Mouse (Mus musculus): ENCODE data around the gene Fam83f.
"Not testable (repeated sequence)": the region's sequence is repeated elsewhere in the genome, so short reads cannot be mapped to it uniquely, and the experiment has no call there.

Gene Fam83f

GRCm38 (mm10) chr15:80732266-80733030, 60.8 kb downstream of the Fam83f start:
- Histone ChIP-seq H3K4me1 (replicated peaks; ENCODE audit: low read depth, low read length) (peaks cover 53% of the 10 kb centered on the region), H3K36me3 (ENCODE audit: insufficient read depth, low read length) (no peaks in the 10 kb centered on the region), H3K4me3 (replicated peaks; ENCODE audit: low read length) (no peak overlapping the region), H3K27me3 (ENCODE audit: insufficient read depth, low read length) (no peaks in the 10 kb centered on the region), H3K9me3 (ENCODE audit: low read length) (no peaks in the 10 kb centered on the region)
- TF ChIP-seq POU5F1 (IDR thresholded peaks at IDR 0.05; ENCODE audit: borderline replicate concordance, low read length) (no peak), CTCF (conservative IDR thresholded peaks at IDR 0.05; ENCODE audit: low read length) (no peak), NANOG (IDR thresholded peaks at IDR 0.05; ENCODE audit: borderline replicate concordance, low read length) (no peak)

- Histone ChIP-seq H3K4me1 (replicated peaks; ENCODE audit: low read depth, low read length) (peaks cover 32% of the 10 kb centered on the region), H3K9me3 (ENCODE audit: low read length) (no peaks in the 10 kb centered on the region), H3K36me3 (ENCODE audit: insufficient read depth, low read length) (no peaks in the 10 kb centered on the region), H3K4me3 (replicated peaks; ENCODE audit: low read length) (no peak overlapping the region), H3K27me3 (ENCODE audit: insufficient read depth, low read length) (no peaks in the 10 kb centered on the region)
- TF ChIP-seq CTCF (conservative IDR thresholded peaks at IDR 0.05; ENCODE audit: low read length) (no peak), POU5F1 (IDR thresholded peaks at IDR 0.05; ENCODE audit: borderline replicate concordance, low read length) (no peak), NANOG (IDR thresholded peaks at IDR 0.05; ENCODE audit: borderline replicate concordance, low read length) (no peak)
Measured at GRCm38 (mm10) chr15:80735300-80735699, 63.7 kb downstream of the Fam83f start.

- H3K9me3 ChIP-seq (ENCODE audit: low read length); H3K27me3 ChIP-seq (ENCODE audit: insufficient read depth, low read length); H3K4me3 ChIP-seq (replicated peaks; ENCODE audit: low read length); H3K36me3 ChIP-seq (ENCODE audit: insufficient read depth, low read length): not testable (repeated sequence)
- H3K4me1 ChIP-seq (replicated peaks; ENCODE audit: low read depth, low read length), result peaks cover 28% of the 10 kb centered on the region
Measured at GRCm38 (mm10) chr15:80735708-80736107, 64.1 kb downstream of the Fam83f start.

GRCm38 (mm10) chr15:80736553-80736952, 64.9 kb downstream of the Fam83f start:
- H3K9me3 ChIP-seq (ENCODE audit: low read length), result no peaks in the 10 kb centered on the region
- peaks cover 20% of the 10 kb centered on the region for H3K4me1 ChIP-seq (replicated peaks; ENCODE audit: low read depth, low read length)
- no peaks in the 10 kb centered on the region for H3K27me3 ChIP-seq (ENCODE audit: insufficient read depth, low read length)
- no peaks in the 10 kb centered on the region for H3K36me3 ChIP-seq (ENCODE audit: insufficient read depth, low read length)
- H3K4me3 ChIP-seq (replicated peaks; ENCODE audit: low read length), result no peak overlapping the region
- TF ChIP-seq CTCF (conservative IDR thresholded peaks at IDR 0.05; ENCODE audit: low read length) (no peak), POU5F1 (IDR thresholded peaks at IDR 0.05; ENCODE audit: borderline replicate concordance, low read length) (no peak), NANOG (IDR thresholded peaks at IDR 0.05; ENCODE audit: borderline replicate concordance, low read length) (no peak)

GRCm38 (mm10) chr15:80738244-80738643, 66.6 kb downstream of the Fam83f start:
- no peak for TF ChIP-seq NANOG (IDR thresholded peaks at IDR 0.05; ENCODE audit: borderline replicate concordance, low read length)
- no peak for TF ChIP-seq CTCF (conservative IDR thresholded peaks at IDR 0.05; ENCODE audit: low read length)
- TF ChIP-seq POU5F1 (IDR thresholded peaks at IDR 0.05; ENCODE audit: borderline replicate concordance, low read length), result no peak
- no peak overlapping the region for H3K4me3 ChIP-seq (replicated peaks; ENCODE audit: low read length)
- no peaks in the 10 kb centered on the region for H3K27me3 ChIP-seq (ENCODE audit: insufficient read depth, low read length)
- 0 out of 2 replicates have a peak, but pooled peaks cover 5% of the 10 kb centered on the region for H3K36me3 ChIP-seq (ENCODE audit: insufficient read depth, low read length)
- H3K9me3 ChIP-seq (ENCODE audit: low read length), result no peaks in the 10 kb centered on the region
- peaks cover 24% of the 10 kb centered on the region for H3K4me1 ChIP-seq (replicated peaks; ENCODE audit: low read depth, low read length)

GRCm38 (mm10) chr15:80739972-80740371, 68.3 kb downstream of the Fam83f start:
- TF ChIP-seq NANOG (IDR thresholded peaks at IDR 0.05; ENCODE audit: borderline replicate concordance, low read length), result no peak
- TF ChIP-seq POU5F1 (IDR thresholded peaks at IDR 0.05; ENCODE audit: borderline replicate concordance, low read length), result no peak
- no peak for TF ChIP-seq CTCF (conservative IDR thresholded peaks at IDR 0.05; ENCODE audit: low read length)
- peaks cover 29% of the 10 kb centered on the region for H3K4me1 ChIP-seq (replicated peaks; ENCODE audit: low read depth, low read length)
- H3K27me3 ChIP-seq (ENCODE audit: insufficient read depth, low read length), result no peaks in the 10 kb centered on the region
- H3K36me3 ChIP-seq (ENCODE audit: insufficient read depth, low read length), result 0 out of 2 replicates have a peak, but pooled peaks cover 5% of the 10 kb centered on the region
- H3K4me3 ChIP-seq (replicated peaks; ENCODE audit: low read length), result no peak overlapping the region
- no peaks in the 10 kb centered on the region for H3K9me3 ChIP-seq (ENCODE audit: low read length)

GRCm38 (mm10) chr15:80741836-80742235, 70.2 kb downstream of the Fam83f start:
- Histone ChIP-seq H3K4me3 (replicated peaks; ENCODE audit: low read length) (no peak overlapping the region), H3K36me3 (ENCODE audit: insufficient read depth, low read length) (0 out of 2 replicates have a peak, but pooled peaks cover 5% of the 10 kb centered on the region), H3K9me3 (ENCODE audit: low read length) (no peaks in the 10 kb centered on the region), H3K4me1 (replicated peaks; ENCODE audit: low read depth, low read length) (peaks cover 26% of the 10 kb centered on the region), H3K27me3 (ENCODE audit: insufficient read depth, low read length) (no peaks in the 10 kb centered on the region)
- no peak for TF ChIP-seq POU5F1 (IDR thresholded peaks at IDR 0.05; ENCODE audit: borderline replicate concordance, low read length)
- no peak for TF ChIP-seq NANOG (IDR thresholded peaks at IDR 0.05; ENCODE audit: borderline replicate concordance, low read length)
- TF ChIP-seq CTCF (conservative IDR thresholded peaks at IDR 0.05; ENCODE audit: low read length), result no peak

GRCm38 (mm10) chr15:80742991-80743474, 71.4 kb downstream of the Fam83f start:
- 0 out of 2 replicates have a peak, but pooled peaks cover 5% of the 10 kb centered on the region for H3K36me3 ChIP-seq (ENCODE audit: insufficient read depth, low read length)
- peaks cover 21% of the 10 kb centered on the region for H3K4me1 ChIP-seq (replicated peaks; ENCODE audit: low read depth, low read length)
- no peak overlapping the region for H3K4me3 ChIP-seq (replicated peaks; ENCODE audit: low read length)
- no peak for TF ChIP-seq NANOG (IDR thresholded peaks at IDR 0.05; ENCODE audit: borderline replicate concordance, low read length)
- TF ChIP-seq CTCF (conservative IDR thresholded peaks at IDR 0.05; ENCODE audit: low read length), result no peak
- TF ChIP-seq POU5F1 (IDR thresholded peaks at IDR 0.05; ENCODE audit: borderline replicate concordance, low read length), result no peak
- H3K9me3 ChIP-seq (ENCODE audit: low read length), result no peaks in the 10 kb centered on the region
- no peaks in the 10 kb centered on the region for H3K27me3 ChIP-seq (ENCODE audit: insufficient read depth, low read length)
